Mouse (Mus musculus) cerebellum, postnatal 36 days (tissue): ENCODE measurements around the gene Pelo.

Experiments used
- DNase-seq, 2 experiments: peaks; one replicate each; pipeline ENCODE4 v3.0.0; 2021 to 2022; ENCODE audit warnings: mixed read lengths in 2 of 2

Pelo gene

DNA sequence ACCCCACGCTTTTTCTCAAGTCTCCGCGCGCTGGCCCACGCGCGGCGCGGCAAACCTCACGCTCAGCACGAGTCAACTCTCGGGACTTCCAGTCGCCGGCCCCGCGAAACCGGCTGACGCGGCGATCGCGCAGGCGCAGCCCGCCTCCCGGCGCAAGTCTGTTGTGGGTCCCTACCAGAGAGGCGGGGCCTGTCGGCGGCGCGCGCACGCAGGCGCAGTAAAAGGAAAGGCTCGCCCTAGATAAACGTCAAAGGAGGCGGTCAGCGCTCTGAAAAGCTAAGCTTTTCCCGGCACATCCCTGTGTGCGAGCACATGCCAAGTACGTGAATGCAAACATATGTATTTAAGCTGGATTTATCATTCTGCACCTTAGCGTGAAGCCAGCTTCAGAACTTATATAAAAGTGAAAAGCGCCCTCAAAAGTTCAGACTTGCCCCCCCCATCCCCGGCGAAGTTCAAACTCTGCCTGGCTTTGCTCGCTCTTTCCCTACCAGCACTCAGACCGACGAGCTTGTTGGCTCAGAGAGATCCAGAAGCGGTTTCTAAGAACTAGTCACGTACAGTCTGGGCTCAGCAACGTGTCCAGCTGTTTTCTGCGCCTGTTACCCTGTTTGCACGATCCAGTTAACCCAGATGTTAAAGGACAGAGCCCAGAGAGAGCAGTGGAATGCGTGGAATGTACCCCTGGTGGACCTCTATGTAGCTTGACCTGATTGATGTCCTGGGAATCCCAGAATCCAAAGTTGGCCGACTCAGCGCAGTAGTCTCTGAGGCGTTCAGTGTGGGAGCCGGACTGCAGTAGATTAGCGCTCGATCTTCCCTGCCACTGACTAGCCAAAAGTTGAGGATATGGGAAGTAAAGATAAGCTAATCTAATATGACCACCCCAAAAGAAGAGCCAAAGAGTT, at the start of gene Pelo:
Gene Pelo, minus strand, starts transcription at position 118 of the 908 bp plus-strand sequence.
- peak; percentile 91 to 93 for DNase-seq

DNA sequence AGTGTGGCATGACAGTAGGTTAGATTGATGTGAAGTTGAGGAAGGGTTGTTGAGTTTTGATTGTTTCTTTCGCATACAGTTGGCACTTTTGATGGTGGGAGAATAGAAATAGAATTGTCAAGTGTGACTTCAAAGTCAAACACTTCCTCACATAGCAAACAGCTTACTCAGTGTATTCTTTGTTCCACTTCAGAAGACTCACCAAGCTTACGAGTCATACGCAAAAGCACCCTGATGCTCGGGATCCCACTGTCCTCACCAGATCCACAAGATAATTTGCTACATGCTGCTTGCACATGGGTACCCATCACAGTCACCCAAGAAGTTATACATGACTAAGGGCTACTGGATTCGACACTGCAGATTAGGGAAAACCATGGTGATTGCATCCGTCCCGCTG, 48.5 kb upstream of the Pelo start:
- no peak for DNase-seq

DNA sequence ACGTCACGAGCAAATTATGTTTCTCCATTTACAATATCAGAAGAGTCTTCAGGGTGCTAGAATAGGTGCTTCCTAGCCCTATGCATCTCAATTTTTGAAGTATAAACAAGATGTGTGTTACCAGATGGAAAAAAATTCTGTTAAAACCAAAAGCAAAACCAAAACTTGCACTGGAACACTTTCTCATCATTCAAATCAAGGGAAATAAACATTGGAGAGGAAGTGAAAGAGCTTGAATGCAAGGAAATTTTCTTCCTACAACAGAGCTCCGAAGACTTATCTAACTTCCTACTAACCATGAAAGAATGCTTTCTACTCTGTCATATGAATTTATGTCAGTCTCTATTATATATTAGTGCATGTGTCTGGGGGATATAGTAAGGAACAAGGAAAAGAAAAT, 46.8 kb upstream of the Pelo start:
- DNase-seq: no peak

DNA sequence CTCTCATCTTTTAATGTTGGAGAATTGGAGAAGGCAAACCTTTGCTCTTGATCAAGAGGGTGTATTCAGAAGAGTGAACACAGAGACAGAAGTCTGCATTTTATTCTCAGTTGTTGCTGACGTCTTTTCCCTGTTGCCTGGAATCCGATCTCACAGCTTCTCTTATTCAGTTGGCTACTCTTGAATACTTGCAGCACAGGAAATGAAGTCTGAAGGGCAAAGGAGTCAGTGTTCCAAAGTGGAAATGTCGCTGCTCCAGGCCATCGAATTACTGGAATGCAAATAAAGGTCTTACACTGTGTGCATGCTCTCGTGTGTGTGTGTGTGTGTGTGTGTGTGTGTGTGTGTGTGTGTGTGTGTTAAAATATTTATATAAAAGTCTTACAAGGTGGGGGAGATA, 42.4 kb upstream of the Pelo start:
- no peak for DNase-seq

DNA sequence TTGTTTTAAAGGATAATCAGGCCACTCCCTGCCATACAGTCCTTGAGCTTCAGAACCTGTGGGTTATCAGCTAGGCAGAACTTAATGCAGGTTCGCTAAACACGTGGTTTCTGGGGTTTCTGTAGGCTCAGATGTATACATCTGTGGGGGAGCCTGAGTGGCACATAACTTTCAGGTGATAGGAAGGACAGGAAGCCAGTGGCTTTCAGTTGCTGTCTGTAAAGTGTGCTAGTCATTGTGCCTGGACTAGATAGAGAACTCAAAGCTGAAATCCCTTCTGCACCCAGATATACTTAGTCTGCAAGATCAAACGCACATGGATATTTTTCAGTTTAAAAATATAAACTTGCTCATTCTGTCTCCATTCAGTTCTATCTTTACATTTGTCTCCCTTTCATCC, 41.4 kb upstream of the Pelo start:
- no peak for DNase-seq

DNA sequence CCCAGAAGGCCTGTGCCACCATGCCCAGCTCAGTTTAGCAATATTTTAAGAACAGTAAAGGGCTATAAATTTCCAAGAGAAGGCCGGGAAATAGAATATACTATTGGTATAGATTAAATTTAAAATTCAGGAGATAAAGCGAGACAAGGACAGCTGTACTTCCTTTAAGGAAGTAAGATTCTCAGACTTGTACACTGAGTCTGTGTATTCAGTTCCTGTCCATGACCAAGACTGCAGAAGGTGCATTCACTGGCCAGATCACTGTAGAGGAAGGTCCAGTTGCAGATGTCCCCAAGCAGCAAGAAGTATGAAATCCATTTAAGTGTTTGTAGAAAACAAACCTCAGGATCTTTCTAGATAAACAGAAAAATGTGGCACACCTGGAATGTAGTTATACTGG, 40.0 kb upstream of the Pelo start:
- no peak for DNase-seq

DNA sequence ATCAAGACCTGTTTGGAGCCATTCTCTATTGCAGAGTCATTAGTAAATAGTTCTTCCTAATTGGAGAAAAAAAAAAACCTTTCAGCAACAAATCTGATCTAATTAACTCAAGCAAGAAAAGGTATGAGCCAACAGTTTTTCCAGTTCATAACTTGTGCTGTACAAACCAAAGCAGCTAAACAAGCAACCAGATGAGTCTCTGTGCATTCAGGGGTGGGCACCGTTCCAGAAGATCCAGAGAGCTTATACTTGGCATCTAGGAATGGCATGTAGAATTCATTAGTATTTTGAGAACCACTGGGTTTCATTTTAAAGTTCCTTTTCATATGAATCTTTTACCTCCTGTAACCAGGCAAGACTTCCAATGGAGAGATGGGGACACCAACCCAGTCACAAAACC, 37.8 kb upstream of the Pelo start:
- DNase-seq: no peak

DNA sequence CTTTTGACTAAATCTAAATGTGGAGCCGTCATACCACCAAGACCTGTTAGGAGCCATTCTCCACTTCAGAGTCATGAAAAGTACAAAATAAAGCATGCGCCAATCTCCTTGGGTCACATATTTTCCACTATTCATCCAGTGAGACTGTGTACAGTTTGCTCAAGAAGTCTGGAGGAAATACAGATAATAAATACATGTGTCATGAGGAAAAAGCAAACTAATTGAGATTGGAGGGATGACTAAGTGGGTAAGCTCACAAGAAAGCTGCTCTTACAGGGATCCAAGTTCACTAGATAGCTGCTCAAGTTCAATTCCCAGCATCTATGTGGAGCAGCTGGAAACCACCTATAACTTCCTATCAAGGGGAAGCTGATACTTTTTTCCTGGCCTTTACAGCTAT, 36.5 kb upstream of the Pelo start:
- no peak for DNase-seq

DNA sequence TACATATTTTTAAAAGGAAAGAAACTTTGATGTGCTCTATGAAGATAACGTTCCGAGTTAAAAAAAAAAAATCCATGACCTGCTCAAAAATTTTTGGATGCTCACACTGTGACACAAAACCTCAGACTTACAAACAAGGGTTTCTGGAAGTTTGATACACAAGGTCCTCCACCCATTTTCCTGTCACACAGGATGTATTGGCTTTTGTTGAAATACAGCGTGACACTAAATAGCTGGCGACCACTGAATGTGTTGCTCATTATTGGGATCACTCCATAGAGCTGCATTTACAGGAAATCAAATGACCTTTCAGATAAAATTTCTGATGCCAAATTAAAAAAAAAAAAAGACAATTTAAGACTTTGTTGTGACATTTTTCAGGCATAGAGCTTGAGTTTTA, 35.1 kb upstream of the Pelo start:
- no peak for DNase-seq

DNA sequence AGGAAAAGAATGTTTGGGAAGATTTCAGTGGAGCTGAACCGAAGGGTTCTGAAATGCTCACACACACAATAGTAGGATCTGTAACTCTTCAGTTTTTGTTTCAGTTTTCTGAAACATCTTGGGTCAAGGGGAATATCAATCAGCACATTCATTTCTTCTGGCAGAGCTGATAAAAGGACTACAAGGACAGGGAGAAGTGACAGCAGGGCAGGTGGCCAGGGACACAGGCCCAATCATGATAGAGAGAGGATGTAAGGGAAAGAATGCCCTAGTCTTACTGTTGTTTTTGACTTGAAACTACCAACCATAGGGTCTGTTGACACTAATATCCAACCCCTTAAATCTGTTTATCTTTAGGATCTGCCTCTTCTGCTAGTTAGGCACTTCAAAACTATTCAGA, 34.5 kb upstream of the Pelo start:
- DNase-seq: no peak

DNA sequence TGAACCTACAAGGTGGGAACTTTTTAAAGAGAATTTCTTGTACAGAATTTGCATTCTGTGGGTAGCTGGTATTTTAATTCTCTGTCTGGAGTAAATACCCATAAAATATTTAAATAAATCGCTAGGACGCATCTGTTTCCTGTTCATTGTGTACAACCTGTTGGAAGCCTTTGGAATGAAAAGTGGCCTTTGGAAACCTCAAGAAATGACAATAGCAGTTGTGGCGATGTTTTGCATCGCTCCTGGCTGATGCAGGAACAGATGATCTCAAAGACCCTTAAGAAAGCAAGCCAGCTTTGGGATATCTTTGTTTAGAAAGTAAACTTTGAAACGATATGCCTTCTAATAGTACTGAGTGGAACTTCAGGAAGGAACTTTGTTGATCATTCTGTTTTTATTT, 28.8 kb upstream of the Pelo start:
- DNase-seq: no peak

DNA sequence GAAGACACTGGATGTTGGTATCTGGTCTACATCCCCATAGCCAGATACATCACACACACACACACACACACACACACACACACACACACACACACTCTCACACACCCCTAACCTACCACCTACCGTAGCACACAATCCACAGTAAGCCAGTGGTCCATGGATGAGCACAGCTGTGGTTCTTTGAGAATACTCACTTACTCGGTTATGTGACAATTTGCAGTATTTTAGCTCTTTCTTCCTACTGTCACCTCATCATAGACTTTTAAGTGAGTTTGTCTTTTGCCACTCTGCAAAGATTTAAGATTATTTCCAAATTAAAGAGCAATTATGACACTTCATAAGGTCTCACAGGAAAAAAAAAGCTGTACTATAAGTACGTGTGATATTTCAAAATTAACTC, 28.2 kb upstream of the Pelo start:
- DNase-seq: no peak

DNA sequence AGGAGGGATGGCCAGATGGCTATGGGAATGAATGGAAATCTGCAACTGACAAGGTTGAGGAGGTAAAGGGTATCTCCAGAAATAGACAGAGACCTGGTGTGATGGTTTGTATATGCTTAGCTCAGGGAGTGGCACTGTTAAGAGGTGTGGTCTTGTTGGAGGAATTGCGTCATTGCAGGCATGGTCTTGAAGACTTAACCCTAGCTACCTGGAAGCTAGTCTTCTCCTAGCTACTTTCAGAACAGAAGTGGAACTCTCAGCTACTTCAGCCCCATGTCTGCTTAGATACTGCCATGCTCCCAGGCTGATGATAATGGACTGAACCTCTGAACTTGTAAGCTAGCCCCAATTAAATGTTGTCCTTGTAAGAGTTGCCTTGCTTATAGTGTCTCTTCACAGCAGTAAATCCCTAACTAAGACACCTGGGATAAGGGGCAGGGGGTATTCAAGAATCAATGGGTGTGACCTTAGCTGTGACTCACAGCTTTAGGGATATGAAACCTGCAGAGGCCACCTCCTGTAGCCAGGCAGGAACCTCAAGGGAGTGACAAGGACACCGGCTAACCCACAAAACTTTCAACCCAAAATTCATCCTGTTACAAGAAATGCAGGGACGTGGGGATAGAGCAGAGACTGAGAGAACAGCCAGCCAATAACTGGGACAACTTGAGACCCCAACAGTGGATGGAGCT, 27.1 kb upstream of the Pelo start:
- DNase-seq: no peak

DNA sequence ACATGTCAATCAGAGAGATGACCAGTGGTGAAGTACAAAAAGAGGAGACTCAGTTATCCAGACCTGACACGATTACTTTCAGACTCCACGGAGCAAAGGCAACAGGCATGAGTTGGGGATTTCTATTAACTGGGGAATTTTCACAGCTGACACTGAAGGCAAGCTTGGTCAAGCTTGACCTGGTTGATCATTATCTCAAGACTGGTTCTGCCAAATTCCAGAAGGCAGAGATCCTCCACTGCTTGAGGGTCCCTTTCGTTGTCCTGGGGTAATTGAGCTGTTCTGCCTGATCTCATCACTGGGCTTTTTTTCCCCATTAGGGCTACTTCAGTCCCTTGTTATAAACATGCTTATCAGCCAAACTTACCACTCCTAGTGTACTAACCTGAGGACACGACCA, 19.6 kb upstream of the Pelo start:
- DNase-seq: no peak

DNA sequence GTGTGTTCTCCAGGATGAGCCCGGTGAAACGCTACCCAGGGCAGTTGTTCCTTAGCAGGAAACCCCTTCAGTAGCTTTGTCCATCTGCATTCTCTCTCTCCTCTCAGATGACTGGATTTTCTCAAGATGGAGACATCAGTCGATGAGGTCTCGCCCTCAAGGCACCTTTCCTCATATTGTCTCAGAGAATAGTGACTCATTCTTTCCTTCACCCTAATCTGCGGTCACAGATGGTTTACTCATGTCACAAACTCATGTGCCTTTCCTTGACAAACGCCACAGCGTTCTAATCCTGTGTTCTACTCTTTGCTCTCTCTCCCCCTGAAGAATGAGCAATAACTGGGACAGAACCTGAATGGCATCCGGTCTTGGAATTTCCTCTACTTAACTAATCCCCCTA, 17.4 kb upstream of the Pelo start:
- DNase-seq: no peak

DNA sequence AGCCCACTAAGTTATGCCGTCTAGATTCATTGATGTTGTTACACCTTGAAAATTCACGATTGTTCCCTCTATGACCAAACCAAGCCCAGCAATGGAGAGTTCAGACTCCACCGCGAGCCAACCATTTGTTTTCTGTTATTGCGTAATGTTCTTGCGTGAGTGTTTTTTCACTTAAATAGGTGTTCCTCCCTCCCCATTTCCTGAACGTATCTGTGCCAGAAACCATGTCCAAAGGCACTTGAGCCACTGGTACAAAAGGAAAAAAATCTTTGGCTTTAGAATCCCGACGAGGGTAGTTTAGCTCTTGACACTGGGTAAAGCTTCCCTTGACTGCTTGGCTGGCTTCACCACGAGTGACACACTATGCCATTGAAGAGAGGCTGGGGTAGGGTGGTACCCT, 16.2 kb upstream of the Pelo start:
- no peak for DNase-seq

DNA sequence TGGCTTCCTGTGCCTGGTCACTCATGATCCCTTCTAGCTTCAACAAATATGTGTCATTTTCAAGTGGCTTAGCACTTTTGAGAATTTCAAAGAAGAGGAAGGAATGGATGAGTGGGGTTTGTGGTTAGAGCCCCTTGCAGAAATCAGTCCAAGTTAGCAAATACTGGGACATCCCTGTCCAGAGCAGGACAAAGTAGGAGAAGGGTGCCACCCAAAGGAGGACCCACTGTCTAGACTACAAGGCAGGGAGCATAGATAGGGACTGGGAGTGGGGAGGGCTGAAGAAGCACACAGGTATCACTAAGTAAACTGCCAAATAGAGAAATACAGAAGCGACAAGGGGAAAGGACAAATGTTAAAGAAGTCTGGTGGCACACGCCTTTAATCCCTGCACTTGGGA, 12.8 kb upstream of the Pelo start:
- DNase-seq: no peak

DNA sequence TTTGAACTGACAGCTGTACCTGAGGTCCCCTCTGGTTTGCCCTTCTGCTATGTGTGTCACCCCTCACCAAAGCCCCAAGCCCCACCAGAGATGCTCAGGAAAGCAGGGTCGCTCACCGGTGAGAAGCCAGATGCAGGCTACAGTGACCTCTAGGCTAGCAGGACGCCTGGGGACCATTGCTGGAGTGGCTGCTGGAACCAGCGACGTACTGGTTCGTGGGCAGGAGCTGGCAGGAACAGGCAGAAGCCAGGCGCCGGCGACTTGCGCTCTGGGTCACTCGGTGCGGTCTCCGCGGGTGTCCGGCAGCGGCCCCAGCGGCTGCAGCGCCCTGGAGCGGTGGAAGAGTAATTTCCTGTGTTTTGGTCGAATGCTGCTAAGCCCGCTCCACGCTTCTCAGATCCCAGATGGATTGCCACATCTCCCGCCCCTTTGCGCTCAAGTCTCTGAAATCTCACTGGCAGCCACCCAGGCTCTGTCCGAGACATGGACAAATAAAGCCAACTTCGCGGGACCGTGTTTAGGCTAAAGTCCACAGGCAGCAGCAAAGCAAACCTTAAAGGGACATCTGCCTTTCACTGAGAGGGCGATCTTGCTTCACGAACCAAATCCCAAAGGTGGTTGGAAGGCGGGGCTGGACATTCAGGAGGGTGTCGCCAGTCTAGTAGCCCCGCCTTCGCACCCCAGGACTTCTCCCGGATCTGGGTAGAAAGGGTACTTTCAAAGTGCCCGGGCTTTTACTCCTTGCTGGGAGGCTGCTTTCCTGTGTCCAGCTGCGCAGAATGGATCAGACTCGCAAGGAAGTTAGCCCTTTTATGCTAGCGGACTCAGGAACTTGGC, 11.6 kb upstream of the Pelo start, which contains the start of the genes Gm49395 and Itga1:
Gene Gm49395, minus strand, starts transcription at position 567 of the 837 bp plus-strand sequence.
Gene Itga1, minus strand, starts transcription at position 610 of the 837 bp plus-strand sequence.
- peak; percentile 19 to 27 for DNase-seq

DNA sequence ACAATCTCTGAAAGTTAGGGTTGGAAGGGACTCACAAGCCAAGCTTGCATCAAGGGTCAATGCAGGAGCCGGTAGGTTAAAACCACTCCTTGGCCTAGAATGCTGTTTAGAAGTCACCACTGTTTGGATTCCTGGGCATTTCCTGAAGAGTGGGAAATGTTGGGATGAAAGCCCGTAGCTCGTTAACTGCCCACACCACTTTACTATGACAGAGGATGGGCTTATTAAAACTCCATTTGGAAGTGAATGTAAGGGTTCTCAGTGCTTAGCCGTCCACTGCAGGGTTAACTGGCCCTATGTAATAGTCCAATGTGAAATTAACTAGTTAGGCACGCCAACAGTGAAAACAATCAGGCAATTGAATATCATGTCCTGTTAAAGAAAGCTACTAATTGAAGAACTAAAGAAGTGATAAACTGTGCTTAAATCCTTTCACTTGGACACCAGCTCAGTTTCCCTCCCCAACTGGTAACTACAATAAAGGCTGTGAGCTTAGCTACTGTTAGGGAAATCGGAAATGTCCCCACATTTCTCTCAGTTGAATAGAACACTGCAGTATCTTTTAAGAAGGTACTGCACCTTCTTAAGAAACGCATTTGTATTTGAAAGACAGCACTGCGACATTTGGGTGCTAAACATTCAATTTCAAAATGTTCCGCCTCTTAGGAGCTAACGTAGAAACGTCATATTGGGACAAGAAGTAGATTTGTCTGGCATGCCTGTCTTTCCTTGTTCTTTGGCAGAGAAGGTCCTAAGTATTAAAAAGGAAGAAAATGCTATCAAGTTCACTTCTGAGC, 10.6 kb upstream of the Pelo start:
- DNase-seq: no peak

DNA sequence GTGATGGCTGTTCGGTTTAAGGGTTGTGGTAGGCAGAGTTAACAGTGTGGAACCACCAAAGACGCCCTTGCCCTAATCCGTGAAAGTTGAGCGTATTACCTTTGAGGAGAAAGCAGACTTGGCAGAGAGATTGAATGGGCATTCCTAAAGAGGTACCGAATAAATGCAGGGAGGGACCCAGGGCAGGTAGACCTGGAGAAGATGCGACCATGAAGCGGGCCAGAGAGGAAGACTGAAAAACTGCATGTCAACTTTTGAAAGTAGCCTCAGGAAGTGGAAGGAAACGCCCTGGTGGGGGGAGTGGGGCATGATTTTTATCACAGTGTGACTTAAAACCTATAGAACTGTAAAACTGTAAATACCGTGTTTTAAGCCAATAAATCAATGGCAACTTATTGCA, 9.4 kb upstream of the Pelo start:
- DNase-seq: no peak

DNA sequence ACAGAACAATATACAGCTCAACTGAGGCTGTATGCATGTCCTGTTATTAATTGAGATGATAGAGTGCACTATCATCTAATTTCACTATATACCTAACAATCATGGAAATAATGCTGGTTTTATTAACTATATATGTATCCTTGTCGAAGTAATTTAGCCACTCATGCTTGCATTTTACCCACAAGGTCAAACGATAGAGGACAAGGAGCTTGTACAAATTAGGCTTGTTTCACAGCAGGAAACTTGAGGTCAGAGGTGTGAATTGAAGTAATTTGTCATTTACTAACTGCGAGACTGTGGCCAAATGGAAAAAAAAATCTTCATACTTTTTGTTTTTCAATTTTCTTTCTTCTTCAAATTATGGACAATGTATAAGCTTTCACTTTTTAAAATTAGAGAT, 8.2 kb upstream of the Pelo start:
- no peak for DNase-seq

DNA sequence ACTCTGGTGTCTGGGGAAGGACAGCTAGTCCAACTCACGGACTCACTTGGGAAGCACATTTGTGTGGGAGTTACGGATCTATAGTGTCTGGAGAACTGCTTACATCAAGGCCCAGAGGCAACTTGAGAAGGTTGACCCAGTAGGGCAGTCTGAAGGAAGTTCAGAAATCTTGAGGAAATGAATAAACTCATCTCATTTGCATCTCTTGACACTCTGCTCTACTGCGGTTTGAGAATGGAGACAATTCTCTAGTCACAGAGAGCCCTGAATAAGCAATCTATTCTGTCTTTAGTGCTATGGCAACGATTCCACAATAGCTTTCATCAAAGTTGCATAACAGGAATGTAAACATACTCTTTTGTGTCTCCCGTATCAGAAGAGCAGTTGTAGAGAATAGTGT, 7.0 kb upstream of the Pelo start:
- no peak for DNase-seq

DNA sequence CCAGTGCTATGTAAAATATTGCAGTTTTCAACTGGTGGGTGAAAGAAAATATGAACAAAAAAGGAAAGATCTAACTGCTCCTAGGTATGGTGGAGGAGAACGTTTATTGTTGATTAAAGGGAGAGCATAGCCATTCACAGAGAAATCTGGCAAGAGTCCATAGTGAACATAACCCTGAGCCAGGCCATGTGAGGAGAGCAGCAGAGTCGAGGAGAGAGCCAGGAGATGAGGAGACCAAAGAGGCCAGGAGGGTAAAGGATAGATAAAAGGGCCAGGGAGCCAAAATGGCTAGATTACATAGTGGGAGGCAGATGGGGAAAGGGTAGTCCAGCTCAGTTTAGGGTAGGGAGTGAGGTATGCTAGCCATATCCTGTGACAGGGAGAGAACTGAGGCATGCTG, 6.2 kb upstream of the Pelo start:
- no peak for DNase-seq
